Mouse (Mus musculus) E14TG2a.4 (cell line): ENCODE data around the gene Hltf.
"Not testable (repeated sequence)": the region's sequence is repeated elsewhere in the genome, so short reads cannot be mapped to it uniquely, and the experiment has no call there.

ENCODE experiments used
- H3K27me3 ChIP-seq: 2 replicates; pipeline ENCODE4 v1.6.1; 2014; ENCODE audit warnings: low read length, control low read depth; ENCODE audit not compliant: insufficient read depth
- H3K36me3 ChIP-seq: 2 replicates; pipeline ENCODE4 v1.6.1; 2014; ENCODE audit warnings: low read length, control low read depth; ENCODE audit not compliant: insufficient read depth
- H3K4me1 ChIP-seq: replicated peaks from 2 replicates; pipeline ENCODE4 v1.6.1; 2014; ENCODE audit warnings: low read depth, low read length, control low read depth
- H3K4me3 ChIP-seq: replicated peaks from 2 replicates; pipeline ENCODE4 v1.5.1; 2014; ENCODE audit warnings: mild to moderate bottlenecking, low read length
- H3K9me3 ChIP-seq: 2 replicates; pipeline ENCODE4 v1.6.1; 2014; ENCODE audit warnings: low read length, control low read depth
- CTCF ChIP-seq: conservative IDR thresholded peaks from 2 replicates; pipeline ENCODE4 v1.5.1; 2014; ENCODE audit warnings: low read length
- NANOG ChIP-seq: IDR thresholded peaks from 2 replicates; pipeline ENCODE4 v1.6.1; 2014; ENCODE audit warnings: borderline replicate concordance, low read length, mixed read lengths
- POU5F1 ChIP-seq: IDR thresholded peaks from 2 replicates; pipeline ENCODE4 v1.6.1; 2014; ENCODE audit warnings: low read length, borderline replicate concordance

Gene Hltf

GRCm38 (mm10) chr3:20057306-20058196 lies at the start of gene Hltf:
Hltf (plus strand) TSS chr3:20057811.
- Histone ChIP-seq H3K9me3 (no peaks in the 10 kb centered on the region), H3K4me1 (peaks cover 19% of the 10 kb centered on the region), H3K4me3 (peak within 1 kb of the TSS; percentile 86), H3K36me3 (peaks cover 8% of the 10 kb centered on the region), H3K27me3 (no peaks in the 10 kb centered on the region)
- TF ChIP-seq NANOG (no peak), CTCF (no peak), POU5F1 (no peak)

- Histone ChIP-seq H3K4me1 (peaks cover 10% of the 10 kb centered on the region), H3K36me3 (peaks cover 37% of the 10 kb centered on the region), H3K4me3 (no peak overlapping the region), H3K27me3 (no peaks in the 10 kb centered on the region), H3K9me3 (no peaks in the 10 kb centered on the region)
- TF ChIP-seq CTCF (no peak), POU5F1 (no peak), NANOG (no peak)
Observed at GRCm38 (mm10) chr3:20010464-20010863, 47.1 kb upstream of the Hltf start.

- not testable (repeated sequence) for H3K4me1 ChIP-seq
Observed at GRCm38 (mm10) chr3:20010905-20011304, 46.7 kb upstream of the Hltf start.

GRCm38 (mm10) chr3:20014454-20014853 lies 43.2 kb upstream of the Hltf start:
- no peaks in the 10 kb centered on the region for H3K9me3 ChIP-seq
- TF ChIP-seq CTCF (no peak), NANOG (no peak), POU5F1 (no peak)
- no peak overlapping the region for H3K4me3 ChIP-seq
- no peaks in the 10 kb centered on the region for H3K27me3 ChIP-seq
- peaks cover 61% of the 10 kb centered on the region for H3K36me3 ChIP-seq
- peaks cover 10% of the 10 kb centered on the region for H3K4me1 ChIP-seq

More at GRCm38 (mm10) chr3:20010905-20011304, 46.7 kb upstream of the Hltf start:
- H3K27me3 ChIP-seq, H3K4me3 ChIP-seq, H3K9me3 ChIP-seq: not testable (repeated sequence)
- peaks cover 41% of the 10 kb centered on the region for H3K36me3 ChIP-seq

GRCm38 (mm10) chr3:20018076-20018475 lies 39.5 kb upstream of the Hltf start:
- TF ChIP-seq POU5F1 (no peak), CTCF (no peak), NANOG (no peak)

GRCm38 (mm10) chr3:20023832-20024231 lies 33.8 kb upstream of the Hltf start:
- Histone ChIP-seq H3K27me3 (no peaks in the 10 kb centered on the region), H3K4me1 (peaks cover 46% of the 10 kb centered on the region), H3K9me3 (peaks cover 17% of the 10 kb centered on the region), H3K36me3 (peaks cover 66% of the 10 kb centered on the region), H3K4me3 (no peak overlapping the region)
- TF ChIP-seq POU5F1 (peak; percentile 74; the same call in 1 of the 2 replicates), NANOG (peak; percentile 91), CTCF (no peak)

More at GRCm38 (mm10) chr3:20018076-20018475, 39.5 kb upstream of the Hltf start:
- Histone ChIP-seq H3K4me3 (no peak overlapping the region), H3K27me3 (no peaks in the 10 kb centered on the region), H3K4me1 (peaks cover 16% of the 10 kb centered on the region), H3K9me3 (no peaks in the 10 kb centered on the region), H3K36me3 (peaks cover 69% of the 10 kb centered on the region)

GRCm38 (mm10) chr3:20026481-20026880 lies 31.1 kb upstream of the Hltf start:
- Histone ChIP-seq H3K4me3 (no peak overlapping the region), H3K36me3 (peaks cover 52% of the 10 kb centered on the region), H3K4me1 (peaks cover 64% of the 10 kb centered on the region), H3K9me3 (peaks cover 17% of the 10 kb centered on the region), H3K27me3 (no peaks in the 10 kb centered on the region)
- no peak for TF ChIP-seq CTCF
- no peak for TF ChIP-seq NANOG
- no peak for TF ChIP-seq POU5F1

GRCm38 (mm10) chr3:20026996-20027689 lies 30.5 kb upstream of the Hltf start:
- Histone ChIP-seq H3K9me3 (peaks cover 17% of the 10 kb centered on the region), H3K27me3 (no peaks in the 10 kb centered on the region), H3K4me1 (peaks cover 62% of the 10 kb centered on the region), H3K4me3 (0 out of 2 replicates have a peak overlapping the region, but pooled peaks have one; percentile 1), H3K36me3 (peaks cover 48% of the 10 kb centered on the region)
- no peak for TF ChIP-seq NANOG
- no peak for TF ChIP-seq POU5F1
